Mouse (Mus musculus): ENCODE results near the gene S100a6. TPM values are rescaled to one million over a fixed set of nuclear protein-coding genes. Genes with fewer than 3 reads are reported as not detected.

S100a6 gene
- total RNA-seq, 1 experiment from 2014 or later = 31.3 TPM

Other genes with a start within 250 kb of the S100a6 start
- gene Slc27a3, start 222.9 kb upstream of the S100a6 start, total RNA-seq (2021) = 130 and 146 TPM in 2 replicates
- gene Ints3, start 179.3 kb upstream of the S100a6 start, total RNA-seq (2021) = 91.2 and 92.3 TPM in 2 replicates
- gene Npr1, start 147.0 kb upstream of the S100a6 start, total RNA-seq (2021) = 224 and 269 TPM in 2 replicates
- gene Ilf2, start 136.8 kb upstream of the S100a6 start, total RNA-seq (2021) = 65.6 and 65.7 TPM in 2 replicates
- gene Snapin, start 121.8 kb upstream of the S100a6 start, total RNA-seq (2021) = 67.2 and 74.0 TPM in 2 replicates
- 115 and 124 TPM in 2 replicates for gene Chtop, start 103.4 kb upstream of the S100a6 start, total RNA-seq (2021)
- gene S100a1, start 98.5 kb upstream of the S100a6 start, total RNA-seq (2021) = 108 and 131 TPM in 2 replicates
- gene S100a13, start 98.4 kb upstream of the S100a6 start, total RNA-seq (2021) = 28.8 and 41.1 TPM in 2 replicates
- gene S100a14, start 86.0 kb upstream of the S100a6 start, total RNA-seq (2021) = 0.52 and 0.95 TPM in 2 replicates
- 48.4 and 52.1 TPM in 2 replicates for gene S100a16, start 75.6 kb upstream of the S100a6 start, total RNA-seq (2021)
- not detected in 2 replicates for gene S100a3, start 52.3 kb upstream of the S100a6 start, total RNA-seq (2021)
- not detected in 2 replicates for gene S100a2, start 22.6 kb upstream of the S100a6 start, total RNA-seq (2021)
- not detected in 2 replicates for gene Gm42674, start 11.0 kb upstream of the S100a6 start, total RNA-seq (2021)
- 7.3 and 11.2 TPM in 2 replicates for gene S100a4, start 9.1 kb upstream of the S100a6 start, total RNA-seq (2021)
- not detected in 2 replicates for gene S100a5, start 4.4 kb upstream of the S100a6 start, total RNA-seq (2021)
- gene S100a7a, start 41.1 kb downstream of the S100a6 start, total RNA-seq (2021) = 0.33 TPM in 1 of 2 replicates, not detected in the other
- 0.76 TPM in 1 of 2 replicates, not detected in the other for gene S100a8, start 56.1 kb downstream of the S100a6 start, total RNA-seq (2021)
- 0.91 TPM in 1 of 2 replicates, not detected in the other for gene S100a9, start 82.8 kb downstream of the S100a6 start, total RNA-seq (2021)
- gene Pglyrp4, start 114.0 kb downstream of the S100a6 start, total RNA-seq (2021) = not detected in 2 replicates
- not detected in 2 replicates for gene Gm5849, start 165.0 kb downstream of the S100a6 start, total RNA-seq (2021)

Data from adrenal gland, postnatal 25 days (tissue).